Mouse (Mus musculus): ENCODE measurements around the gene Ubap1.

- no peak for TF ChIP-seq GATA1 (IDR thresholded peaks at IDR 0.05; ENCODE audit: borderline replicate concordance, low read length)
- TF ChIP-seq FLI1 (IDR thresholded peaks at IDR 0.05; ENCODE audit: low read length) = no peak
Measured at GRCm38 (mm10) chr4:41381213-41381950, 32.6 kb downstream of the Ubap1 start.
